Mouse (Mus musculus) right cerebral cortex, adult 18-20 months (tissue): ENCODE data around the gene Hoxb7.

Source experiments
- DNase-seq: peaks from one replicate; pipeline ENCODE4 v3.0.0; 2022; ENCODE audit warnings: mixed read lengths

The Hoxb7 gene

GRCm38 (mm10) chr11:96318368-96319070, 32.1 kb downstream of the Hoxb7 start:
- no peak for DNase-seq

- no peak for DNase-seq
Observed at GRCm38 (mm10) chr11:96319071-96319902, 32.9 kb downstream of the Hoxb7 start.

- DNase-seq = no peak
Observed at GRCm38 (mm10) chr11:96319910-96320309, 33.5 kb downstream of the Hoxb7 start.

GRCm38 (mm10) chr11:96320688-96321087, 34.3 kb downstream of the Hoxb7 start:
- DNase-seq = no peak

- no peak for DNase-seq
Observed at GRCm38 (mm10) chr11:96321846-96322245, 35.4 kb downstream of the Hoxb7 start.

GRCm38 (mm10) chr11:96322738-96323137, 36.3 kb downstream of the Hoxb7 start:
- DNase-seq = no peak

- no peak for DNase-seq
Observed at GRCm38 (mm10) chr11:96323154-96323553, 36.7 kb downstream of the Hoxb7 start, which contains the start of gene Hoxb3. TSS of gene Hoxb3 (plus strand) at chr11:96323326.

GRCm38 (mm10) chr11:96324125-96324524, 37.7 kb downstream of the Hoxb7 start:
- DNase-seq = no peak

- DNase-seq = no peak
Observed at GRCm38 (mm10) chr11:96324965-96325364, 38.5 kb downstream of the Hoxb7 start.

- no peak for DNase-seq
Observed at GRCm38 (mm10) chr11:96325747-96326212, 39.4 kb downstream of the Hoxb7 start.

- DNase-seq = no peak
Observed at GRCm38 (mm10) chr11:96326705-96327104, 40.3 kb downstream of the Hoxb7 start.

GRCm38 (mm10) chr11:96327122-96327521, 40.7 kb downstream of the Hoxb7 start:
- DNase-seq = no peak

GRCm38 (mm10) chr11:96327750-96328149, 41.3 kb downstream of the Hoxb7 start:
- DNase-seq = no peak

GRCm38 (mm10) chr11:96328605-96329004, 42.2 kb downstream of the Hoxb7 start:
- no peak for DNase-seq

GRCm38 (mm10) chr11:96332105-96332504, 45.7 kb downstream of the Hoxb7 start:
- DNase-seq = no peak

GRCm38 (mm10) chr11:96332618-96333032, 46.2 kb downstream of the Hoxb7 start:
- DNase-seq = no peak

- no peak for DNase-seq
Observed at GRCm38 (mm10) chr11:96333241-96334001, 47.0 kb downstream of the Hoxb7 start.

- no peak for DNase-seq
Observed at GRCm38 (mm10) chr11:96334002-96334364, 47.6 kb downstream of the Hoxb7 start.

- no peak for DNase-seq
Observed at GRCm38 (mm10) chr11:96334998-96335397, 48.6 kb downstream of the Hoxb7 start.

- DNase-seq = no peak
Observed at GRCm38 (mm10) chr11:96336597-96336996, 50.2 kb downstream of the Hoxb7 start.

GRCm38 (mm10) chr11:96337026-96337425, 50.6 kb downstream of the Hoxb7 start:
- DNase-seq = no peak

GRCm38 (mm10) chr11:96338957-96339855, 52.8 kb downstream of the Hoxb7 start:
- no peak for DNase-seq
